Mouse (Mus musculus) intestine, embryonic 14.5 days (tissue): Measurements from ENCODE around the gene Ccdc142. TPM values are rescaled to one million over a fixed set of nuclear protein-coding genes. Genes with fewer than 3 reads are reported as not detected.

Experiments used
- ATAC-seq: fragments of 200-750 bp; cut with Nextera tagmentation; replicated peaks from 2 replicates; pipeline ENCODE4 v1.8.0; 2017; ENCODE audit warnings: low read depth, moderate number of reproducible peaks, moderate TSS enrichment, moderate library complexity; ENCODE audit not compliant: low FRiP score, low TSS enrichment
- DNase-seq: peaks from one replicate; pipeline ENCODE4 v3.0.0-alpha.2; 2018; ENCODE audit warnings: low spot score
- H3K27ac ChIP-seq: fragments of 300-500 bp; sonication (generic); 2 replicates; pipeline ENCODE4 v1.5.1; 2014; ENCODE audit warnings: low read depth, mild to moderate bottlenecking, control low read depth
- H3K27me3 ChIP-seq: fragments of 300-500 bp; sonication (generic); replicated peaks from 2 replicates; pipeline ENCODE4 v1.6.1; 2014; ENCODE audit warnings: low read length, control low read depth; ENCODE audit not compliant: control insufficient read depth, insufficient read depth
- H3K36me3 ChIP-seq: fragments of 300-500 bp; sonication (generic); 2 replicates; pipeline ENCODE4 v1.6.1; 2014; ENCODE audit warnings: low read length, control low read depth; ENCODE audit not compliant: control insufficient read depth, insufficient read depth
- H3K4me1 ChIP-seq: fragments of 300-500 bp; sonication (generic); replicated peaks from 2 replicates; pipeline ENCODE4 v1.6.1; 2014; ENCODE audit warnings: low read length, control low read depth, mixed read lengths; ENCODE audit not compliant: control insufficient read depth, insufficient read depth
- H3K4me2 ChIP-seq: fragments of 300-500 bp; sonication (generic); 2 replicates; pipeline ENCODE4 v1.6.1; 2014; ENCODE audit warnings: low read length
- H3K4me3 ChIP-seq: fragments of 300-500 bp; sonication (generic); 2 replicates; pipeline ENCODE4 v1.5.1; 2014; ENCODE audit warnings: low read depth, low read length, control low read depth, mixed read lengths
- H3K9ac ChIP-seq: fragments of 300-500 bp; sonication (generic); 2 replicates; pipeline ENCODE4 v1.6.1; 2014; ENCODE audit warnings: mild to moderate bottlenecking, low read length
- H3K9me3 ChIP-seq: fragments of 300-500 bp; sonication (generic); 2 replicates; pipeline ENCODE4 v1.6.1; 2016; ENCODE audit warnings: low read length, control low read depth; ENCODE audit not compliant: control insufficient read depth
- WGBS: fragments of 180-500 bp; shearing (Covaris S2); extraction: QIAGEN DNeasy Blood & Tissue Kit; methylation state at CpG from one replicate; pipeline ENCODE4 v1.1.7; 2014; 5-methylcytosine and 5-hydroxymethylcytosine counted together
- polyA plus RNA-seq: library from polyadenylated mRNA; unstranded; fragments of >200 nt; fragmentation: Nextera tagmentation; extraction: Ambion mirVana; gene quantifications from 2 replicates; pipeline ENCODE4 v1.2.1, GENCODE M21; 2014

Ccdc142 gene
- polyA plus RNA-seq, 1 experiment from 2014 or later, result 2.9 TPM

DNA sequence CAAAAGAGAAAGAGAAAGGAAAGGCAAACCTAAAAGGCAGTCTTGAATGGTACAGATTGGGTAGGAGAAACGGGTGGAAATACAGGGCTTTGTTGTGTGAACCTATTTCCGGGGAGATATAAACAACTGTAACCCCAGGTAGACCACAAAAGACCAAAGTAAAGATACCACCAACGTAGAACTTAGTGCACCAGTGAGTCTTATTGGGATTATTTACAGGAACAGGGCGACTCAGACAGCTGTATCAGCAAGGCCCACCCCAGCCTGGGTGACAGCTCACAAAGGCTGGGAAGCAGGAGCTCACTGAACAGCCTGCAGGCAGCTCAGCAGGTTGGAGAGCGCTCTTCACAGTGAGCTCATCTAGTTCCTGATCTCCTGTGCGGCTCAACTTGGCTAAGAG, 5.4 kb upstream of the Ccdc142 start:
- Histone ChIP-seq H3K4me2 (no peak overlapping the region), H3K9me3 (no peaks in the 10 kb centered on the region), H3K36me3 (no peaks in the 10 kb centered on the region), H3K9ac (no peak overlapping the region), H3K4me3 (no peak overlapping the region), H3K27ac (no peak overlapping the region), H3K4me1 (peaks cover 2% of the 10 kb centered on the region; the same call in 1 of the 2 replicates), H3K27me3 (0 out of 2 replicates have a peak, but pooled peaks cover under 1% of the 10 kb centered on the region)
- DNase-seq (no peak), ATAC-seq (no peak)
- WGBS, result 46% methylated on average over 6 of the region's 6 CpGs

DNA sequence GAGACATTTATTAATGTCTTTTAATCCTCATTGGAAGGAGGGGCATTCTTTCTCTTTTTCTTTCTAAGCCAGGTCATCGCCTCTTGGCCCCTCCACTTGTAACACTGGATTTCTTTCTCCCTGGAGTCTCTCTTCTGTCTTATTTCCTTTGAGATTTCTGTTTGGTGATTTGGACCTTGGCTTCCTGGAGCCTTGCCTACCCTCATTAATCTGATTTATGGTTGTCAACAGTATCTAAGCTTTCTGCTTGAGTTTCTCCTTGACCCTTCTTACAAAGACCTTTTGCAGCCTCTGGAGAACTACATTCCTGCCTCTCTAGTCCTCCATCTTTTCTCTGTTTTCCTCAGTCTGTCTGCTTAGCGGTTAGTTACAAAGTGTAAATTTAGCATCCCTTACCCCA, 3.0 kb upstream of the Ccdc142 start:
- no peak for ATAC-seq
- Histone ChIP-seq H3K4me2 (no peak overlapping the region), H3K27me3 (no peaks in the 10 kb centered on the region), H3K4me3 (no peak overlapping the region), H3K4me1 (peaks cover 13% of the 10 kb centered on the region), H3K9ac (no peak overlapping the region), H3K9me3 (no peaks in the 10 kb centered on the region), H3K27ac (no peak overlapping the region), H3K36me3 (no peaks in the 10 kb centered on the region)
- WGBS, result 51% methylated on average over 2 of the region's 2 CpGs
- DNase-seq, result no peak

DNA sequence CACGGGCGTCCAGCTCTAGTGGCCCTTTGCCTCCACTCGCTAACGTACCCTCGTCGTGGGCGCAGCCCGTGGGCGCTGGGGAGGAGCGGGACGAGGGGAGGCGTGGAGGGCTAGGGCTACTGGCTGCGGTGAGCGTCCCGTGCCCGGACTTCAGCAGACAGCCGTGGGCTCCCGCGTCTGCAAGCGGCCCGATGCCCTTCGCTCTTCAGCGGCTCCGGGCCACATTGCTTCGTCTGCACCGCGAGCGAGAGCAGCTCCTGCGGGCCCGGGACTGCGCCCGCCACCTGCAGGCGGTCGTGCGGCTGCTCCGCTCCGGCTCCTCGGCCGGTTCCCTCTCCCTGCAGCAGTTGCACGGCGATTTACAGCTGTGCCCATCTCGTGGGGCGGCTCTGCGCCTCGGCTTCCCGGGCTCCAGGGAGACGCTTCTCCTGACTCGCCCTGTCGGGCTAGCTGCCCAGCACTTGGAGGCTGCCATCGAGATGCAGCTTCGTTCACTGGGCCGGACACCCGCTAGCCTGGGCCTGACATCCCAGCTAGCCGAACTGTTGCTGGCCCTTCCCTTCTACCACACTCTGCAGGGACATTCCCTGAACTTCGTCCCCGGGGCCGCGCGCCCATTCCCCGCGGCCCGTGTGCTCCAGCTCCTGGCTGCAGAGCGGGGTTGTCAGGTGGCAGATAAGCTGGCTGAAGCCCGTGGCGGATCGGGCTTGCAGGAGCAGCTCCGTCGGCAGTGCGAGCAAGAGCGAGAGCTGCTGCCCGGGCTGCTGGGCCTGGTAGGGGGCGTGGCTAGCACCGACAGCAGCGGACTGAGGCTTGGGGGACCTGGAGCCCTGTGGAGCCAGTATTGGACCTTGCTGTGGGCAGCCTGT, 521 bp downstream of the Ccdc142 start:
- under 1% methylated on average over 69 of the region's 74 CpGs for WGBS
- ATAC-seq, result peak; percentile 84

DNA sequence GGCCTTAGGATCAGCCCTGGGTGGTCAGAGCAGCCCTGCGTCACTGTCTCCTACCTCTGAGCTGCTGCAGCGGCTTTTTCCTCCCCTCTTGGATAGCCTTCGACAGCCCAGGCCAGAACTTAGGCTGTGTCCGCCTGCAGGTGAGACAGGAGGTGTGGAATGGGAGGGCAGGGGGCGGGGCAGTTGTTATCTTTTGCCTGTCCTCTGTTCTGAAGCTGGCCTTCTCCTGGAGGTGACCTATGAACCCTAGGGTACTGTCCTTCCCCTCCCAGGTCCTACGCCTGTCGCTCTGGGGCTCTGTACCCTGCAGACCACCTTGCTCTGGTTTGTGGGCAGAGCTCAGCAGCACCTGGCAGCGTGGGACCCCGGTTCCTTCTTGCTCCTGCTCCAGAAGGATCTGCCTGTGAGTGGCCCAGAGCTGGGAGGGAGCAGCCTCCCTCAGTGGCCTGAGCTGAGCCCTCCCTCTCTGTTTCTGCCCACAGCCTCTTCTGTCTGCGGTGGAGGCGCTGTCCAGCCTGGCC, 1.8 kb downstream of the Ccdc142 start:
- WGBS, result 48% methylated on average over 11 of the region's 11 CpGs
- no peaks in the 10 kb centered on the region for H3K36me3 ChIP-seq
- H3K4me1 ChIP-seq, result peaks cover 13% of the 10 kb centered on the region
- H3K27ac ChIP-seq, result no peak overlapping the region
- no peaks in the 10 kb centered on the region for H3K9me3 ChIP-seq
- no peak overlapping the region for H3K9ac ChIP-seq
- H3K4me2 ChIP-seq, result peak overlapping the region; percentile 100; the same call in 1 of the 2 replicates
- H3K4me3 ChIP-seq, result no peak overlapping the region
- DNase-seq, result no peak
- ATAC-seq, result no peak
- H3K27me3 ChIP-seq, result no peaks in the 10 kb centered on the region

More for the DNA sequence above, 521 bp downstream of the Ccdc142 start:
- H3K27me3 ChIP-seq, result no peaks in the 10 kb centered on the region
- H3K4me3 ChIP-seq, result peak overlapping the region; percentile 79
- H3K4me1 ChIP-seq, result peaks cover 13% of the 10 kb centered on the region
- no peaks in the 10 kb centered on the region for H3K36me3 ChIP-seq
- H3K27ac ChIP-seq, result peak overlapping the region; percentile 77
- H3K9me3 ChIP-seq, result no peaks in the 10 kb centered on the region
- peak; percentile 90 for DNase-seq
- peak overlapping the region; percentile 78 for H3K9ac ChIP-seq
- peak overlapping the region; percentile 100 for H3K4me2 ChIP-seq

DNA sequence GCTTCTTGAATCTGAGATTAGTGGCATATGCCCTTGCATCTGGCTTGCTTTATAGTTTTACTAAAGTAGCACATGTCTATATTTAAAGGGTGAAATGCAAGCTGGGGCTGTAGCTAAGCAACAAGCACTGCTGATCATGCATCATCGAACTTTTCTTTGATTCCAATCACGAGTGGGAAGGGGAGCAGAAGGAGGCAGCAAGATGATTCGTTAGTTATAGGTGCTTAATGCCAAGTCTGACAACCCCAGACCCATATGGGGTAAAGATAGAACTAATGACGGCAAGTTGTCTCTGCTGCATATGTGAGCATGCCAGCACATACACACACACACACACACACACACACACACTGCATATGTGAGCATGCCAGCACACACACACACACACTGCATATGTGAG, 2.8 kb downstream of the Ccdc142 start:
- no peak overlapping the region for H3K4me2 ChIP-seq
- ATAC-seq (no peak), DNase-seq (no peak)
- H3K4me1 ChIP-seq, result peaks cover 13% of the 10 kb centered on the region
- H3K9ac ChIP-seq, result no peak overlapping the region
- 82% methylated on average over 4 of the region's 4 CpGs for WGBS
- no peak overlapping the region for H3K27ac ChIP-seq
- no peak overlapping the region for H3K4me3 ChIP-seq
- no peaks in the 10 kb centered on the region for H3K9me3 ChIP-seq
- no peaks in the 10 kb centered on the region for H3K27me3 ChIP-seq
- H3K36me3 ChIP-seq, result no peaks in the 10 kb centered on the region

DNA sequence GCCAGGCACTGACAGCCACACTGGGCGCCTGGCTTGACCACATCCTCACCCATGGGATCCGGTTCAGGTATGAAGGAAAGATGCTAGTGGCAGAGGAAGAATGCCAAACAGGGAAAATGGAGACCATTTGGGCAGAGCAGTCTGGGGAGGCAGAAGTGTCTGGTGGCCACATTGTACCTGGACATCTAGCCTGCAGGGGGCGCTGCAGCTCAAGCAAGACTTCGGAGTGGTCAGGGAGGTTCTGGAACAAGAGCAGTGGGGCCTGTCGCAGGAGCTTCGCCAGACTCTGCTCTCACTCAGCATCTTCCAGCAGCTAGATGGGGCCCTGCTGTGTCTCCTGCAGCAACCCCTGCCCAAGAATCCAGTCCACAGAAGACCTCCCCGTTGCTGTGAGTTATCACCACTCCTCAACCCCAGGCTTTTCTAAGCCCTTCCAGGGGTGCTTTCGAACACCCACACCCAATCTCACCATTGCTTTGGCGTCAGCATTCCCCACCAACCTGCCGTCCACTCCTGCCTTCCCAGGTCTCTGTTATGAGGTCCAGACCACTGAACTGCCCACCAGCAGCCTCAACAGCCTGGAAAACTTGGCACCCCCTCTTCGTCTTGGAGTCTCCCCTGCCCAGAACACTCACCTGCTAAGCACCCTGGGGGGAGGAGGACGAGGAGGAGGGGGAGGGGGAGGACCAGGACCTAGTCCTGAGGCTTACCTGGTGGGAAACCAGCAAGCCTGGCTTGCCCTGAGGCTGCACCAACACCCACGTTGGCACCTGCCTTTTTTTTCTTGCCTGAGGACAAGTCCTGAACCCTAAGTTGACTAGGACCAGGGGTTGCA, 6.4 kb downstream of the Ccdc142 start:
- peaks cover 15% of the 10 kb centered on the region for H3K36me3 ChIP-seq
- peak overlapping the region; percentile 99 for H3K4me3 ChIP-seq
- peak; percentile 87 for DNase-seq
- H3K27ac ChIP-seq, result 0 out of 2 replicates have a peak overlapping the region, but pooled peaks have one; percentile 77
- WGBS, result 38% methylated on average over 13 of the region's 13 CpGs
- no peaks in the 10 kb centered on the region for H3K9me3 ChIP-seq
- no peak overlapping the region for H3K9ac ChIP-seq
- no peaks in the 10 kb centered on the region for H3K27me3 ChIP-seq
- ATAC-seq, result 0 out of 2 replicates have a peak, but pooled peaks have one; percentile 12
- peaks cover 9% of the 10 kb centered on the region for H3K4me1 ChIP-seq
- peak overlapping the region; percentile 85 for H3K4me2 ChIP-seq

DNA sequence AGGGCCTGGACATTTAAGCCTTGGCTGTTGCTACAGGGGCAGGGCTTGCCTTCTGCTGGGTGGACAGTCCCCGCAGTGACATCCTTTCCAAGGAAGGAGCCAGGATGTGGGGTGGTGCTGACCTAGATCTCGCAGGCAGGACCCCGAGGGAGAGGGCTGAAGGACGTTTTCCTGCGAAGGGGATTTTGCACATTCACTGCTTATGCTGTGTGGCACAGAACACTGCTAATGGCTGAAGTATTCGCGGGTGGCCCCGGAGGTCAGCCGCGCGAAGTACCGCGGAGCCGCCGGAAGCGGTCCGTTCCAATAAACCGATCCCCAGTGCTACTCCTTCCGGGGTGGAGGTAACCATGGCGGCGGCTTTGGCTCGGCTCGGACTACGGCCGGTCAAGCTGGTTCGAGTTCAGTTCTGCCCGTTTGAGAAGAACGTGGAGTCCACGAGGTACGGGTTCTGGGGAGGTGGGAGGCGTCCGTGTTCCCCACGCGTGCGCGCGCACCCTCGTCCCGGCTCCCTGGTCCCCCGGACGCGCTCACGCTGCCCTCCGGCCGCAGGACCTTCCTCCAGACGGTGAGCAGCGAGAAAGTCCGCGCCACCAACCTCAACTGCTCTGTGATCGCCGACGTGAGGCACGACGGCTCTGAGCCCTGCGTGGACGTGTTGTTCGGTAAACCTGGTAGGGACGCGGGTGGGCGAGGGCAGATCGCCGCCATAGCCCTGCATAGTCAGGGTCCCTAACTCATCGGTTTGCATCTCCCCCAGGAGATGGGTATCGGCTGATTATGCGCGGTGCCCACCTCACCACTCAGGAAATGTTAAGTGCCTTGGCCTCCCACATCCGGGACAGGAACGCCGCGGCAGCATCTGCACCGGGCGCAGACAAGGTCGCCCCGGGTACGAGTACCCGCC, 7.6 kb downstream of the Ccdc142 start, which contains the start of gene Mrpl53:
Gene Mrpl53, plus strand, starts transcription at position 279 of the 907 bp plus-strand sequence.
- Histone ChIP-seq H3K4me1 (peaks cover 6% of the 10 kb centered on the region), H3K9me3 (no peaks in the 10 kb centered on the region), H3K4me2 (peak within 1 kb of the TSS; percentile 85), H3K4me3 (peak within 1 kb of the TSS; percentile 99), H3K9ac (peak within 1 kb of the TSS; percentile 84), H3K36me3 (peaks cover 15% of the 10 kb centered on the region), H3K27ac (peak within 1 kb of the TSS; percentile 77), H3K27me3 (no peaks in the 10 kb centered on the region)
- DNase-seq, result peak; percentile 90
- WGBS, result under 1% methylated on average over 75 of the region's 76 CpGs
- peak; percentile 88 for ATAC-seq
